Mouse (Mus musculus) cerebellum, adult 2 months (tissue): ENCODE results near the gene Mob3c.

ENCODE experiments used
- CTCF ChIP-seq: fragments of 200-500 bp; IDR thresholded peaks from 2 replicates; pipeline ENCODE4 v1.5.1; 2011; ENCODE audit warnings: low read depth, mild to moderate bottlenecking, control low read depth, low read length, moderate library complexity, borderline replicate concordance; ENCODE audit not compliant: insufficient read depth
- POLR2A ChIP-seq: fragments of 200-500 bp; IDR thresholded peaks from 2 replicates; pipeline ENCODE4 v1.6.1; 2011; ENCODE audit warnings: low read length, control low read depth, borderline replicate concordance; ENCODE audit not compliant: insufficient read depth

GRCm38 (mm10) chr4:115820199-115820598, 7.7 kb upstream of the Mob3c start:
- TF ChIP-seq CTCF (no peak), POLR2A (no peak)
